Mouse (Mus musculus) cortical plate, adult 2 months (tissue): ENCODE data around the gene Lrrn2.

ENCODE experiments used
- CTCF ChIP-seq: fragments of 200-500 bp; IDR thresholded peaks from 2 replicates; pipeline ENCODE4 v1.5.1; 2011; ENCODE audit warnings: mild to moderate bottlenecking, control low read depth, low read length; ENCODE audit not compliant: insufficient read depth; ENCODE audit errors: extremely low read depth
- POLR2A ChIP-seq: fragments of 200-500 bp; IDR thresholded peaks from 2 replicates; pipeline ENCODE4 v1.6.1; 2011; ENCODE audit warnings: mild to moderate bottlenecking, low read length, control low read depth; ENCODE audit not compliant: insufficient read depth; ENCODE audit errors: extremely low read depth

GRCm38 (mm10) chr1:132885701-132886100 lies 5.6 kb downstream of the Lrrn2 start:
- no peak for TF ChIP-seq CTCF
- no peak for TF ChIP-seq POLR2A
